Mouse (Mus musculus): Measurements from ENCODE around the gene Gm43518. TPM values are rescaled to one million over a fixed set of nuclear protein-coding genes. Genes with fewer than 3 reads are reported as not detected.

Gene Gm43518
- 6.5 TPM for polyA plus RNA-seq (2017; shearing (Covaris generic))

DNA sequence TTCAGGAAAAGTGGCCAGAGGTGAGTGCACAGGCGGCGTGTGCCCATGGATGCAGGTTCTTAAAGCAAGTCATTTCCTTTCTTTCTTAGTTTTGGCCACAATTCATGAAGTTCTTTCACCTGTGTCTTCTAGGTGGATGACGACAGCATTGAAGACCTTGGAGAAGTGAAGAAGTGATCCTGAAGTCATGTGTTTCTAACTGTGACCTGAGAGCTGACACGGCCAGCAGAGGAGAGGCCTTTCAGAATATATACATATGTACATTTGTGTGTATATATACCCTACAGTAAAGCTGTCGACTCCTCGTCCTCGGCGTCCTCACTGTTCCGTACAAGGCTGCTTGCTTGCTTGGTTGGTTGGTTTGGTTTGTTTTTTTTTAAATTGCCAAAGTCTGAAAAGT, at the start of gene Gm43518:
Gm43518 (plus strand) TSS at position 301 of the 400 bp plus-strand sequence.

DNA sequence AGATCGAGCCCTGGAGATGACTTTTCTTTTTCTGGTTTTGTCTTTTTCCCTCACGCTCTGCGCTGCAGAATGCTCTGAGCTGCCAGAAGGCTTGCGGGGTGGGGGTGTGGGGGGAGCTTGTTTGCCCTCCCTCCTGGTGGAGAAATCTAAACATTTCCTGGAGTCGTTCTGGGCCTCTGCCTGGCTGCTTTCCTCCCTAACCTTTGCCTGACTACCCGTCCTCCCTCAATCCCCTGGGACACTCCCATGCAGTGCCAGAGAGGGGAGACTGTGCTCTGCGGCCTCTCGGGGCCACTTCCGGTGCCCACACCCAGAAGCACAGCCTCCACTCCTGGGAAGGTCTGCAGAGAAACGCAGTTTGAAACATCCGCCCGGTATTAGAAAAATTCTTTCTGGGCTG, 47.3 kb upstream of the Gm43518 start, which contains the start of gene Hcar1:
Hcar1 (minus strand) TSS at position 93 of the 400 bp plus-strand sequence.

DNA sequence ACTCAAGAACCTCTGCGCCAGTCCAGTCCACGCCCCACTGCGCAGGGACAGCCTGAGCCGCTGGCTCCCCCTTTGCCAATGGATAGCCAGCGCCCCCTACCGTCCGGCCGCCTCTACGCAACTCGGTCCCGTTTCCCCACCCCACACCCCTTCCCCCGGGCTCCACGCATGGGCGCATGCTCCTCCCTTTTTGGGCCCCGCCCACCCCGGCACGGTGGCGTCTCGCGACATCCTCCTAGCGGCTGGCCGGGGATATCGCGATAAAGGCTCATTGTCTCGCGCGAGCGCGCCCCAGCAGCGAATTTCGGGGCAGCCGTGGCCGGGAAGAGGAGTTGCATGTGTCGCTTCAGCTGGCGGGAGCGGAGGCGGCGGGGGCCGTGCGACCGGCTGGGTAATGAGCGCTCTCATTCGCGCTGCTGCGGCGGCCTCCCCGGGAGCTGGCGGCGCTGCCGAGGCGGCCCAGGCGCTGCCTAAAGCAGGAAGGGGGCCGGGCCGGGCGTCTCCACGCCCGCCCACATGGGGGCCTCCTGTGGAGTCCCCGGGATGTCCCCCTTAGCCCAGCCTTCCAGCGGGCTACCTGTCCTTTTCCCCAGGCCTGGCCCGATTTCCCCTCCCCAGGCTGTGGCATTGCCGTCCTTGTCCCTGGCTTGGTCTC, 20.1 kb upstream of the Gm43518 start, which contains the start of gene Denr:
Denr (plus strand) TSS at position 200 of the 655 bp plus-strand sequence.

DNA sequence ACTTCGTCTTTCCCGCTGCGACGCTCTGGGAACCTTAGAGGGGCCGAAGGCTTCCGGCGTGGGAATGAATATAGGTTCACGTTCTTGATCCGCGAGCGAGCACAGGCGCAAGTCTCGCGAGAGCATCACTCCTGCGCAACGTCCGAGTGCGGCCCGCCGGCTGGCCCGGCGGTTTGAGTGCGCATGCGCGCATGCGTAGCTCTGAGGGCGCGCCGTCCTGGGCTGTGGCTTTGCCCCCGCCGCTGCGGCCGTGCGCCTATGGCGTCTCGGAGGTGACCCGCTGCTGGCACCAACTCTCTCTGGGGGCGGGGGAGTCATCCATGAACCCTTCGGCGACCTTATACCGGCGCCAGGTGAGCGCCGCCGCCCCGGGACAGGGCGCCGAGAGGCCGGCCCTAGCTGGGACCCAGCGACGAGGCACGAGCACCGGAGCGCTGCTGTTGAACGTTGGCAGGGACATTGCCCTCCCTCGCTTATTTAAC, 3.3 kb downstream of the Gm43518 start, which contains the start of gene Ccdc62:
Ccdc62 (plus strand) TSS at position 172 of the 482 bp plus-strand sequence.

DNA sequence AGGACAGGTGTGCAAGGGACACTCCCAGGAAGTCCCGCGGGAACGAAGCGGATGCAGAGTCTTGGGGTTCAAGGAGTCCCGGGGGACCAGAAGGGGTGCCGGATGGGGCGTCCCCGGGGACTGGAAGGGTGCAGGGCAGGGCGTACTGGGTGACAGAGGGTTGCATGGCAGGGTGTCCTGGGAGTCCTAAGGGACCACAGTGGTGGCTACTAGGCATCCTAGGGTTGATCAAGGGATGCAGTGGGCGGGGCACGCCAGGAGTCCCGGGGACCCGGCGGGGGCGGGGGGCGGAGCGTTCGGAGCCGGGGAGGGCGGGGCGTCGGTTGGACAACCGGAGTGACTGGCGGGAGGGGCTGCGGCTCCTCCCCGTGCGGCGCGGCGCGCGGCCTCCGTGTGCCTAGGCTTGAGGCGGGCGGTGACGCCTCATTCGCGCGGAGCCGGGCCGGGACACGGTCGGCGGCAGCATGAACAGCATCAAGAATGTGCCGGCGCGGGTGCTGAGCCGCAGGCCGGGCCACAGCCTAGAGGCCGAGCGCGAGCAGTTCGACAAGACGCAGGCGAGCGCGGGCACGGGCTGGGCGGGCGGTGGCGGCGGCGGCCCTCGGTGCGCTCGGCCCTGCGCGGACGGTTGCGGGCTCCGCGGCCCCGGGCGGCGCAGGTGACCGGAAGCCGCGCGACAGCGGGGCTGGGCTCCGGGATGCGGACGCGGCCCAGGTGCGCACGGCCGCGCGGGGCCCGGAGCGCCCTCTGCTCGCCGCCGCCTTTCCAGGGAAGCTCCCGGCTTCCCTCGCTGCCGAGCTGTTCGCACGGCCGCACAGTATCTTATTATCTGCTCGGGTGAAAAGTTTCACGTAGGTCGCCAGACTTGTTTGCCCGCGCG, 46.3 kb downstream of the Gm43518 start, which contains the start of gene Hip1r:
Hip1r (plus strand) TSS at position 330 of the 880 bp plus-strand sequence.

Other genes with a start within 250 kb of the Gm43518 start
- 166 TPM for gene Clip1, start 242.8 kb upstream of the Gm43518 start, polyA plus RNA-seq (2017; shearing (Covaris generic))
- gene Zcchc8, start 206.3 kb upstream of the Gm43518 start, polyA plus RNA-seq (2017; shearing (Covaris generic)): 70.6 TPM
- gene Rsrc2, start 178.0 kb upstream of the Gm43518 start, polyA plus RNA-seq (2017; shearing (Covaris generic)): 282 TPM
- gene Kntc1, start 177.7 kb upstream of the Gm43518 start, polyA plus RNA-seq (2017; shearing (Covaris generic)): 5.3 TPM
- gene Hcar2, start 61.9 kb upstream of the Gm43518 start, polyA plus RNA-seq (2017; shearing (Covaris generic)): not detected
- gene Hcar1, start 47.4 kb upstream of the Gm43518 start, polyA plus RNA-seq (2017; shearing (Covaris generic)): not detected
- 65.3 TPM for gene Denr, start 20.2 kb upstream of the Gm43518 start, polyA plus RNA-seq (2017; shearing (Covaris generic))
- 5.0 TPM for gene Ccdc62, start 3.3 kb downstream of the Gm43518 start, polyA plus RNA-seq (2017; shearing (Covaris generic))
- gene Hip1r, start 46.2 kb downstream of the Gm43518 start, polyA plus RNA-seq (2017; shearing (Covaris generic)): 82.2 TPM
- gene Vps37b, start 104.9 kb downstream of the Gm43518 start, polyA plus RNA-seq (2017; shearing (Covaris generic)): 3,903 TPM
- gene Abcb9, start 168.4 kb downstream of the Gm43518 start, polyA plus RNA-seq (2017; shearing (Covaris generic)): 116 TPM
- 31.5 TPM for gene Ogfod2, start 184.9 kb downstream of the Gm43518 start, polyA plus RNA-seq (2017; shearing (Covaris generic))
- gene Arl6ip4, start 188.7 kb downstream of the Gm43518 start, polyA plus RNA-seq (2017; shearing (Covaris generic)): 45.2 TPM